Mouse (Mus musculus): ENCODE results near the gene Spg21. TPM values are rescaled to one million over a fixed set of nuclear protein-coding genes. Genes with fewer than 3 reads are reported as not detected.

The Spg21 gene
- total RNA-seq (2021) = 10 to 100 TPM; 14.7 to 16.0 TPM
- long read RNA-seq, experiment 1, transcript Spg21-201 (9 exons, 2,680 nt) = major isoform, 33 of 34 reads
- long read RNA-seq, experiment 1, partial matches to known transcripts = 0 of 34 reads
- long read RNA-seq, experiment 1, other reads (novel, unspliced or antisense) = 1 of 34 reads
- long read RNA-seq, experiment 2, transcript Spg21-201 (9 exons, 2,680 nt) = major isoform, 29 of 30 reads
- long read RNA-seq, experiment 2, partial matches to known transcripts = 0 of 30 reads
- long read RNA-seq, experiment 2, other reads (novel, unspliced or antisense) = 1 of 30 reads

DNA sequence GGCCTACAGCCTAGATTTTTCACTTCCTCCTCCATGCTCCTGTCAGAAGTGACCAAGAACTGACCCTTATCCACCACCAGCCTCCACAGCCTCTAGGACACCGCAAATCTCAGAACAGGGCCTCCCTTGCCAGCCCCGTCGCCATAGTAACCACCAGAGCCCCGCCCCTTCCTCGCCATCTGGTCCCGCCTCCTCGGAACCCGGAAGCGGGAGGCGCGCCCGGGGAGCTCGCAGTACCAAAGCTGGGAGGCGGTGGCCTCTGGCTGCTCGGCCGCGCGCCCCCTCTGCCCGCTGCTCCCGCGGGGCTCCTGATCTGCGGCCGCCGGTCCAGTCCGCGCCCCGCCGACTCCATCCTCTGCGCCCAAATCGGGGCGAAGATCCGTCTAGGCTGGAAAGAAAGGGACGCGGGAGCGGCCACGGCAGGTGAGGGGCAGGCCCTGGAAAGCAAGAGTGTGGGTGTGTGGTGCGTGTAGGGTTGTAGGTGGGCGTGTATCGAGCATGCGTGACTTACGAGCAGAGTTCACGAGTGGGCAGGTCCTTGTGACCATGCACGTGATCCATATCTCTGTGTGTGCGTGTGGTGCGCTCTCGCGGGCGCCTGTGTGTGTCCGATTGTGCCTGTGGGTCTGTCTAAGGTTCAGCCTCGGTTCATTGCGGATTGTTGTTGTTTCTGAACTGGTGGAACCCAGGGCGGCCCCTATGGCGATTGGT lies at the start of gene Spg21:
Gene Spg21 (plus strand): TSS at position 216 of the 711 bp plus-strand sequence.
- intact Hi-C loops (cut with DNase I) = loop anchor here (5.0 kb wide), 1 partner anchor 121 kb away; the partner anchor contains the start of gene Plekho2
- DNase-seq = peak; percentile 95 to 98

DNA sequence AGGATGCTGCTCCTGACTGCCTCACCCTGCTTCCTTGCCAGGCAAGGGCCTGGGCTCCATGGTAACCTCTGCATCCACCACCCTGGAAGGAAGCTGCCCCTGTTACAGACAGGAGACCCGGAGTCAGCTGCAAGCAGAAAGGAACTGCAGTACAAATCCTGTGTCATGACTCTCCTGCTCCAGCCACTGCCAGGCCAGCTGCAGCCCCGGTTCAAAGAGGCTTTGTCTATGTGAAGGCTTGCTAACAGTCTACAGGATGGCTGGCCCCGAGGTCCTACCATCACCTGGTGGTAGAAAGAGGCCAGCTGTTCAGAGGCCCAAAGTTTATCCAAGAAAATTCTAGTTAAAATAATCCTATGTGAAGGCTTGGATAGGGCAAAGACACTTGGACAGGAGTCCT lies 49.4 kb upstream of the Spg21 start:
- no peak for DNase-seq
- intact Hi-C loops (cut with DNase I) = no loop called here

- DNase-seq = no peak
- intact Hi-C loops (cut with DNase I) = no loop called here
Observed at GRCm38 (mm10) chr9:65417738-65418137, 43.0 kb upstream of the Spg21 start.

GRCm38 (mm10) chr9:65419633-65420032 lies 41.1 kb upstream of the Spg21 start:
- intact Hi-C loops (cut with DNase I) = no loop called here
- DNase-seq = no peak

DNA sequence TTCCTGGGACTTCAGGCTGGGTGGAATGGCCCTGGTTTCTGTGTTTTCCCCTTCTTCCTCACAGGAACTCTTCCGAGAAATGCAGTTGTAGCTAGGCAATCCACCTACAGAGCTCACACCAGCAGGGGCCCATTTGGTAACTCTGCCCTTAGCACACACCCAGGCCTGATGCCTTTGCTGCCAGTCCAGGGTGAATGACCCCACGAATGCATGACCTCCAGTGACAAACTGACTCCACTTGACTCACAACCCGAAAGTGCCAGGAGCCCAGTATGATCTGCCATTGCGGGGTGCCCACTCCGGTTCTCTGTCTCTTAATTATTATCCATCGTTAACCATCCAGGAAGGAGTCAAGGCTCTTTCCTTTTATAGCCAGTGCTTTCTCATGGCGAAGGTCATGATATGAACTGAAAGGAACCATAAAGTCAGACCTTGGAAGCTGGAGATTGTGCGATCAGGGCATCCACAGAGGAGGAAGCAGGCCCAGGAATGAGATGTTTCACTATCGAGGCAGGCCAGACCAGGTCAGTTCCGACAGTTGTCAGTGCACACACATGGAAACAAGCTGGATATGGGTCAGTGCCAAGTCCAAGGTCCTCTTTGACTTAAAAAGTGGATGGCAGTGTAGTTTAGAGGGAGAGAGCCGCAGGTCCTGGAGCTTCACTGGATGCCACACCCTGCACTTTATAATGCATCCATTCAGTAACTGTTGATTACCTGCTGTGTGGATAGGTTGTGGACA lies 37.8 kb upstream of the Spg21 start, which contains the start of gene Slc51b:
Gene Slc51b (minus strand): TSS at position 196 of the 742 bp plus-strand sequence.
- no peak for DNase-seq
- intact Hi-C loops (cut with DNase I) = no loop called here

- intact Hi-C loops (cut with DNase I) = no loop called here
- no peak for DNase-seq
Observed at GRCm38 (mm10) chr9:65424393-65424792, 36.4 kb upstream of the Spg21 start.

GRCm38 (mm10) chr9:65427511-65427910 lies 33.2 kb upstream of the Spg21 start:
- intact Hi-C loops (cut with DNase I) = no loop called here
- no peak for DNase-seq

- no peak for DNase-seq
- intact Hi-C loops (cut with DNase I) = no loop called here
Observed at GRCm38 (mm10) chr9:65428003-65428402, 32.7 kb upstream of the Spg21 start.

GRCm38 (mm10) chr9:65430401-65430800 lies 30.3 kb upstream of the Spg21 start:
- intact Hi-C loops (cut with DNase I) = loop anchor here (5.0 kb wide), 1 partner anchor 118 kb away; no protein-coding TSS in a partner anchor
- DNase-seq = no peak

DNA sequence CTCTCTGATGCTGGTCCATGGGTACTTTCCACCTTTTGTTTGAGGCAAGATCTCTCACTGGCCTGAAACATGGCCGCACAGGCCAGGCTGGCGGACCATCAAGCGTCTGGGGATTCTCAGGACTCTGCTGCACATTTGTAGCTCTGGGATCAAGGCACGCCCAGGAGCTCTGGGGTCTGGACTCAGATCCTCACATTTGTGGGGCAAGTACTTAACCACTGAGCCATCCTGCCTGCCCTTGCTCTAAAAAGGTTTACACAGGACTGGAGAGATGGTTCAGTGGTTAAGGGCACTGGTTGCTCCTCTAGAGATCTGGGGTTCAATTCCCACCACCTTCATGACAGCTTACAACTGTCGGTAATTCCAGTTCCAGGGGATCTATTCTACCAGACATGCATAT lies 29.8 kb upstream of the Spg21 start:
- intact Hi-C loops (cut with DNase I) = loop anchor here (5.0 kb wide), 1 partner anchor 119 kb away; no protein-coding TSS in a partner anchor
- no peak for DNase-seq

DNA sequence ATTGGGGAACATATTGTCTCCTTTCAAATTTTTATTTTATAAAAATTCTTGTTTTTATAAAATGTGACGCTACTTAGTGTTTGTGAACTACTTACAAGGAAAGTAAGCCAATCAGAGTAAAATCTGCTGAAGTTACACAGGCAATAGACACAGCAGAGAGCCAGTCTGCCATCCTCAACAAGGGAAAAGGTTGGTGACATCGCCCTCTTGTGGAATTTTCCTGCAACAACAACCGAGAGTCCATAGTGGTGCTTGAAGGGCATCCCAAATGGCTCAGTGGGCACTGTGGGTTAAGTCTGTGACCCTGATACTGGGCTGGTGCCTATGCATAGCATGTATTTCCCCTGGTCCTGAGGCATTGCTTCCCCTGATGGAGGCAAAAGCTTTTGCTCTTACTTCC lies 28.5 kb upstream of the Spg21 start:
- DNase-seq = peak; percentile 80 to 90
- intact Hi-C loops (cut with DNase I) = loop anchor here (1.0 to 5.0 kb wide), 3 partner anchors 39 to 120 kb away; no protein-coding TSS in a partner anchor

- peak; percentile 25 to 53 for DNase-seq
- intact Hi-C loops (cut with DNase I) = loop anchor here (5.0 kb wide), 1 partner anchor 122 kb away; no protein-coding TSS in a partner anchor
Observed at GRCm38 (mm10) chr9:65434140-65434539, 26.6 kb upstream of the Spg21 start.

GRCm38 (mm10) chr9:65435211-65435610 lies 25.5 kb upstream of the Spg21 start:
- intact Hi-C loops (cut with DNase I) = no loop called here
- no peak for DNase-seq

GRCm38 (mm10) chr9:65435671-65436301 lies 25.0 kb upstream of the Spg21 start, which contains the start of gene Mtfmt:
Gene Mtfmt, plus strand, starts transcription at chr9:65435782.
- intact Hi-C loops (cut with DNase I) = no loop called here
- peak; percentile 94 to 96 for DNase-seq

- no peak for DNase-seq
- intact Hi-C loops (cut with DNase I) = no loop called here
Observed at GRCm38 (mm10) chr9:65444692-65445091, 16.1 kb upstream of the Spg21 start.

DNA sequence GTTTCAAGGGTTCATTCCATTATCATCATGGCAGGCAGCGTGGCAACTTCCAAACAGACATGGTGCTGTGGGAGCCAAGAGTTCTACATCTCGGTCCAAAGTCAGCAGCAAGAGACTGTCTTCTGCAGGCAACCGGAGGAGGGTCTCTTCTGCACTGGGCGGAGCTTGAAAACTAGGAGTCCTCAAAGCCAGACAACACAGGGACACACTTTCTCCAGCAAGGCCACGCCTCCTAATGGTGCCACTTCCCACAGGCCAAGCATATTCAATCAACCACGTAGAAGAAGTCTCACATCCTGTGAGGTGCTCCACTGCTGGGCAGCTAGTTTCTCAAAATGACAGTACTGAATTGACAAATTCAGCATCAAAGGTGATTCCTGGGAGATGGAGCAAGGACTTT lies 12.8 kb upstream of the Spg21 start:
- intact Hi-C loops (cut with DNase I) = no loop called here
- DNase-seq = no peak

GRCm38 (mm10) chr9:65458975-65459374 lies 1.8 kb upstream of the Spg21 start:
- intact Hi-C loops (cut with DNase I) = no loop called here

DNA sequence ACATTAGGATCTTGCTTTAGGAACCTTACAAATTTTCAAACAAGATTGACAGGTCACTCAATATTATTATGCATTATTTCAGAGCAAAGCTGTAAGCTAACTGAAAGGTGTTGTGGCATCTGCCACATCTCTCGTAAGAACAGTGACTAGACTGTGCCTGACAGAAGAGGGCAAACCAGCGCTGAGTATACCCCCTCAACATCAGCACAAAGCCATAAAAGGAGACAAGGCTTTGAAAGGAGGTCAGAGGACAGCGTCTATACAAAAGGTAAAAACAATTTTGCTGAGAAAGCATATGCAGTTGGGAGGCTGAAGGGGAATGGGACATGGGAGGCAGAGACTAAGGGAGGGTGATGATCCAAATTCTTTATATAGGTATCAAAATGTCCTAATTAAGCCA lies 549 bp upstream of the Spg21 start:
- intact Hi-C loops (cut with DNase I) = loop anchor here (5.0 kb wide), 1 partner anchor 122 kb away; the partner anchor contains the start of gene Plekho2
- no peak for DNase-seq

More at GRCm38 (mm10) chr9:65458975-65459374, 1.8 kb upstream of the Spg21 start:
- DNase-seq = no peak

- intact Hi-C loops (cut with DNase I) = loop anchor here (5.0 kb wide), 1 partner anchor 120 kb away; the partner anchor contains the start of gene Plekho2
- no peak for DNase-seq
Observed at GRCm38 (mm10) chr9:65462544-65462943, 1.8 kb downstream of the Spg21 start.

- peak; percentile 7 to 21 for DNase-seq
- intact Hi-C loops (cut with DNase I) = loop anchor here (5.0 kb wide), 1 partner anchor 118 kb away; the partner anchor contains the start of gene Plekho2
Observed at GRCm38 (mm10) chr9:65464161-65464560, 3.4 kb downstream of the Spg21 start.
